Mouse (Mus musculus) midbrain, postnatal 0 days (tissue): ENCODE measurements at regions not wholly inside any gene's neighbourhood (a gene's known extent, or its start where the extent isn't known, plus 50 kb on each side); places are given as distances from the start of the nearest gene placed in this dataset.

ENCODE experiments used
- ATAC-seq: fragments of 200-750 bp; cut with Nextera tagmentation; 2 replicates; pipeline ENCODE4 v1.8.0; 2017; ENCODE audit warnings: moderate number of reproducible peaks, mild to moderate bottlenecking, moderate TSS enrichment, moderate library complexity; ENCODE audit not compliant: low FRiP score
- DNase-seq: peaks from one replicate; pipeline ENCODE4 v3.0.0-alpha.2; 2015; ENCODE audit warnings: low spot score
- H3K27ac ChIP-seq: fragments of 300-500 bp; sonication (generic); 2 replicates; pipeline ENCODE4 v1.5.1; 2014; ENCODE audit warnings: low read depth, mild to moderate bottlenecking, low read length, mixed read lengths
- H3K27me3 ChIP-seq: fragments of 300-500 bp; sonication (generic); 2 replicates; pipeline ENCODE4 v1.6.1; 2014; ENCODE audit warnings: low read length, control low read depth, mixed read lengths; ENCODE audit not compliant: insufficient read depth
- H3K36me3 ChIP-seq: fragments of 300-500 bp; sonication (generic); 2 replicates; pipeline ENCODE4 v1.6.1; 2014; ENCODE audit warnings: low read length, control low read depth, mixed read lengths; ENCODE audit not compliant: insufficient read depth
- H3K4me1 ChIP-seq: fragments of 300-500 bp; sonication (generic); 2 replicates; pipeline ENCODE4 v1.6.1; 2014; ENCODE audit warnings: mild to moderate bottlenecking, control low read depth, antibody characterized with exemption, low read length, mixed read lengths; ENCODE audit not compliant: insufficient read depth
- H3K4me2 ChIP-seq: fragments of 300-500 bp; sonication (generic); 2 replicates; pipeline ENCODE4 v1.6.1; 2014; ENCODE audit warnings: low read depth, mild to moderate bottlenecking, low read length, mixed read lengths; ENCODE audit not compliant: poor library complexity, severe bottlenecking
- H3K4me3 ChIP-seq: fragments of 300-500 bp; sonication (generic); 2 replicates; pipeline ENCODE4 v1.5.1; 2014; ENCODE audit warnings: low read depth, mild to moderate bottlenecking, low read length, moderate library complexity
- H3K9ac ChIP-seq: fragments of 300-500 bp; sonication (generic); replicated peaks from 2 replicates; pipeline ENCODE4 v1.6.1; 2014; ENCODE audit warnings: mild to moderate bottlenecking, low read length, moderate library complexity, mixed read lengths; ENCODE audit not compliant: poor library complexity, severe bottlenecking
- H3K9me3 ChIP-seq: fragments of 300-500 bp; sonication (generic); 2 replicates; pipeline ENCODE4 v1.6.1; 2016; ENCODE audit warnings: low read length, control low read depth
- CTCF ChIP-seq: IDR thresholded peaks from 2 replicates; pipeline ENCODE4 v1.5.1; 2016; ENCODE audit warnings: antibody characterized with exemption, mild to moderate bottlenecking
- WGBS: fragments of 180-500 bp; shearing (Covaris S2); extraction: QIAGEN DNeasy Blood & Tissue Kit; methylation state at CpG from one replicate; pipeline ENCODE4 v1.1.7; 2014; 5-methylcytosine and 5-hydroxymethylcytosine counted together

GRCm38 (mm10) chr14:37312887-37313286 is 177.8 kb upstream of the Ghitm start:
- 90% methylated on average over 3 of the region's 3 CpGs for WGBS
- H3K27ac ChIP-seq: no peak overlapping the region
- no peaks in the 10 kb centered on the region for H3K9me3 ChIP-seq
- H3K4me2 ChIP-seq: no peak overlapping the region
- H3K9ac ChIP-seq: no peak overlapping the region
- ATAC-seq: no peak
- no peaks in the 10 kb centered on the region for H3K36me3 ChIP-seq
- no peak for TF ChIP-seq CTCF
- H3K4me1 ChIP-seq: no peaks in the 10 kb centered on the region
- DNase-seq: no peak
- no peaks in the 10 kb centered on the region for H3K27me3 ChIP-seq
- no peak overlapping the region for H3K4me3 ChIP-seq

GRCm38 (mm10) chr14:37306622-37307274 is 171.7 kb upstream of the Ghitm start:
- no peaks in the 10 kb centered on the region for H3K9me3 ChIP-seq
- no peaks in the 10 kb centered on the region for H3K36me3 ChIP-seq
- H3K4me3 ChIP-seq: no peak overlapping the region
- peak; percentile 74 for TF ChIP-seq CTCF
- whole genome bisulfite sequencing: 39% methylated on average over 2 of the region's 2 CpGs
- ATAC-seq (no peak), DNase-seq (peak; percentile 73)
- H3K27ac ChIP-seq: no peak overlapping the region
- H3K4me2 ChIP-seq: no peak overlapping the region
- no peaks in the 10 kb centered on the region for H3K27me3 ChIP-seq
- no peak overlapping the region for H3K9ac ChIP-seq
- no peaks in the 10 kb centered on the region for H3K4me1 ChIP-seq

- Histone ChIP-seq H3K4me2 (no peak overlapping the region), H3K36me3 (no peaks in the 10 kb centered on the region), H3K27ac (no peak overlapping the region), H3K9ac (no peak overlapping the region), H3K4me3 (no peak overlapping the region), H3K27me3 (no peaks in the 10 kb centered on the region), H3K4me1 (no peaks in the 10 kb centered on the region), H3K9me3 (no peaks in the 10 kb centered on the region)
- DNase-seq (no peak), ATAC-seq (no peak)
- no peak for TF ChIP-seq CTCF
These were observed 163.6 kb upstream of the Ghitm start for GRCm38 (mm10) chr14:37298631-37299030.

- ATAC-seq: no peak
- Histone ChIP-seq H3K4me3 (no peak overlapping the region), H3K27ac (no peak overlapping the region), H3K4me1 (no peaks in the 10 kb centered on the region), H3K36me3 (no peaks in the 10 kb centered on the region), H3K4me2 (no peak overlapping the region), H3K9ac (no peak overlapping the region), H3K9me3 (no peaks in the 10 kb centered on the region), H3K27me3 (no peaks in the 10 kb centered on the region)
- 79% methylated on average over 1 of the region's 1 CpGs for WGBS
- no peak for DNase-seq
- no peak for TF ChIP-seq CTCF
These were observed 161.5 kb upstream of the Ghitm start for GRCm38 (mm10) chr14:37296531-37296930.

- WGBS: 59% methylated on average over 4 of the region's 4 CpGs
- Histone ChIP-seq H3K4me3 (no peak overlapping the region), H3K36me3 (no peaks in the 10 kb centered on the region), H3K27ac (no peak overlapping the region), H3K4me2 (no peak overlapping the region), H3K9me3 (no peaks in the 10 kb centered on the region), H3K27me3 (no peaks in the 10 kb centered on the region), H3K9ac (no peak overlapping the region), H3K4me1 (no peaks in the 10 kb centered on the region)
- DNase-seq (peak; percentile 74), ATAC-seq (no peak; the same call in 1 of the 2 replicates)
- TF ChIP-seq CTCF: peak; percentile 64
These were observed 157.2 kb upstream of the Ghitm start for GRCm38 (mm10) chr14:37292084-37292860.

- no peak overlapping the region for H3K9ac ChIP-seq
- H3K27ac ChIP-seq: no peak overlapping the region
- no peaks in the 10 kb centered on the region for H3K36me3 ChIP-seq
- WGBS: 54% methylated on average over 5 of the region's 5 CpGs
- no peaks in the 10 kb centered on the region for H3K27me3 ChIP-seq
- no peak overlapping the region for H3K4me2 ChIP-seq
- no peak for TF ChIP-seq CTCF
- no peaks in the 10 kb centered on the region for H3K4me1 ChIP-seq
- H3K4me3 ChIP-seq: no peak overlapping the region
- DNase-seq (no peak), ATAC-seq (no peak)
- no peaks in the 10 kb centered on the region for H3K9me3 ChIP-seq
These were observed 149.3 kb upstream of the Ghitm start for GRCm38 (mm10) chr14:37284391-37284790.
